Mouse (Mus musculus): Measurements from ENCODE around the gene Vps52.

DNA sequence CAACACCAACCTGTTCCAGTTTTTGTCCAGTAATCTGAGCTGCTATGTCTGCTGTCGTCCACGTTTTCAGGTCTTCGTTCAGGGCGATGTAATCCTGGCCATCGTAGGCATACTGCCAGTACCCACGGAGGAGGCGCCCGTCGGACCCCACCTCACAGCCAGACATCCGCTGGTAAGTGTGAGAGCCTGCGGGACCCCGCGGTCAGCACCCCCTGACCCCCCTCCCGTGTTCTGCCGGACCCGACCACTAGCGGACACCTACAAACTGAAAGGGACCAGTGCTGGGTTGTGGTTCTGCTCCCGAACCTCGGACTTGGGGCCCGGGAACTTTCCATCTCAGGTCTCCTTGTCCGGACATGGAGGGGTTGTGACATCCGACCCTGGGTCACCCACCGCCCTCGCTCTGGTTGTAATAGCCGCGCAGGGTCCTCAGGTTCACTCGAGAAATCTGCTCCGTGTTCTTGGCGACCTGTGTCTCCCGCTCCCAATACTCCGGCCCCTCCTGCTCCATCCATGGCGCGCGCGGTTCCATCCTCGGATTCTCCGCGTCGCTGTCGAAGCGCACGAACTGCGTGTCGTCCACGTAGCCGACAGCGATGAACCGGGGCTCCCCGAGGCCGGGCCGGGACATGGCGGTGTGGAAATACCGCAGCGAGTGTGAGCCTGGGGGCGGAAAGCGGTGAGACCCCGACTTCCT is 22.4 kb downstream of the Vps52 start:
- TF ChIP-seq POLR2A (IDR thresholded peaks at IDR 0.05; ENCODE audit: low read depth, low read length) (no peak), CTCF (IDR thresholded peaks at IDR 0.05; ENCODE audit: extremely low read depth, insufficient read depth, insufficient read length, insufficient replicate concordance) (no peak)

Measured in spleen, adult 2 months (tissue).